14 mouse cellular contexts compared by ENCODE assay signal in genomic region chr11:109884801-109885200, GRCm38 (mm10). TPM values are rescaled to one million over a fixed set of nuclear protein-coding genes. Genes with fewer than 3 reads are reported as not detected.
DNase-seq lines count a peak whose midpoint lies in the region; ATAC-seq and TF ChIP-seq lines count a peak whose summit lies in the region.
"Had no signal": no experiment of that assay in that cellular context is flagged by ENCODE, and none has a peak within 500 bp of the region (broad histone marks: within the 10 kb centered on the region; RNA-seq: fewer than 3 reads in every experiment).

No protein-coding gene starts in this region.

- H3K27ac ChIP-seq in kidney, adult 2 months (ENCODE audit: insufficient read depth, low read depth, low read length), result peak overlapping the region; percentile 8; the same call in 1 of the 2 replicates
- no peak overlapping the region for H3K27ac ChIP-seq in kidney, embryonic 16.5 days (ENCODE audit: low read length)
- H3K27ac ChIP-seq in forebrain, embryonic 16.5 days (ENCODE audit: low read length), result no peak overlapping the region
- H3K27ac ChIP-seq: hindbrain, embryonic 12.5 days; macrophage had no signal

- no peaks in the 10 kb centered on the region for H3K4me1 ChIP-seq in kidney, adult 2 months (ENCODE audit: control insufficient read depth, insufficient read depth, low read length)
- peaks cover 3% of the 10 kb centered on the region; the same call in 1 of the 2 replicates for H3K4me1 ChIP-seq in kidney, embryonic 16.5 days (ENCODE audit: insufficient read depth, low read length)
- no peaks in the 10 kb centered on the region for H3K4me1 ChIP-seq in forebrain, embryonic 16.5 days (replicated peaks; ENCODE audit: control insufficient read depth, insufficient read depth, low read length)
- H3K4me1 ChIP-seq: hindbrain, embryonic 12.5 days had no signal

- H3K9me3 ChIP-seq in kidney, embryonic 16.5 days (ENCODE audit: low read length), result peaks cover 3% of the 10 kb centered on the region; the same call in 1 of the 2 replicates
- no peaks in the 10 kb centered on the region for H3K9me3 ChIP-seq in forebrain, embryonic 16.5 days (ENCODE audit: control insufficient read depth, low read length)
- H3K9me3 ChIP-seq: hindbrain, embryonic 12.5 days had no signal

- H3K4me3 ChIP-seq in kidney, adult 2 months (ENCODE audit: insufficient read depth, low read depth, low read length), result no peak overlapping the region
- no peak overlapping the region for H3K4me3 ChIP-seq in kidney, embryonic 16.5 days (ENCODE audit: low read length)
- no peak overlapping the region for H3K4me3 ChIP-seq in forebrain, embryonic 16.5 days (replicated peaks; ENCODE audit: low read length)
- H3K4me3 ChIP-seq: hindbrain, embryonic 12.5 days had no signal

- no peaks in the 10 kb centered on the region for H3K36me3 ChIP-seq in kidney, adult 2 months (ENCODE audit: control insufficient read depth, insufficient read depth, low read length)
- H3K36me3 ChIP-seq in kidney, embryonic 16.5 days (ENCODE audit: insufficient read depth, low read length), result no peaks in the 10 kb centered on the region
- H3K36me3 ChIP-seq in forebrain, embryonic 16.5 days (ENCODE audit: control insufficient read depth, insufficient read depth), result no peaks in the 10 kb centered on the region
- H3K36me3 ChIP-seq: hindbrain, embryonic 12.5 days had no signal

- H3K27me3 ChIP-seq in kidney, adult 2 months (replicated peaks; ENCODE audit: control insufficient read depth, insufficient read depth, low read length), result no peaks in the 10 kb centered on the region
- no peaks in the 10 kb centered on the region for H3K27me3 ChIP-seq in kidney, embryonic 16.5 days (ENCODE audit: insufficient read depth, low read length)
- H3K27me3 ChIP-seq in forebrain, embryonic 16.5 days (replicated peaks; ENCODE audit: control insufficient read depth, insufficient read depth, low read length), result no peaks in the 10 kb centered on the region
- H3K27me3 ChIP-seq: hindbrain, embryonic 12.5 days had no signal

- intact Hi-C loops in heart, postnatal 25 days (cut with DNase I), result loop anchor here (5.0 kb wide), 1 partner anchor 212 kb away; the partner anchor contains the start of gene Abca8a

- WGBS in kidney, adult 2 months, result 67% methylated on average over 4 of the region's 4 CpGs
- WGBS in kidney, embryonic 16.5 days, result 45% methylated on average over 4 of the region's 4 CpGs
- WGBS in forebrain, embryonic 16.5 days, result 91% methylated on average over 4 of the region's 4 CpGs

- peak; percentile 75 for DNase-seq in kidney, adult 2 months
- peak; percentile 36 for DNase-seq in fibroblast of lung, adult 2 months (ENCODE audit: low read depth)
- DNase-seq in heart, postnatal 25 days (ENCODE audit: low spot score), result peak; percentile 73
- DNase-seq in lung, postnatal 36 days, result peak; percentile 79
- no peak for DNase-seq in cerebellum, postnatal 25 days
- DNase-seq: right cerebral cortex, postnatal 25 days had no signal

- no peak for TF ChIP-seq POLR2A in kidney, adult 2 months (IDR thresholded peaks at IDR 0.05; ENCODE audit: low read depth, low read length)

- no peak for ATAC-seq in kidney, embryonic 16.5 days (ENCODE audit: low FRiP score, low TSS enrichment)
- no peak for ATAC-seq in granulocyte monocyte progenitor cell, adult 5-6 weeks (replicated peaks; ENCODE audit: poor library complexity, severe bottlenecking)
- no peak for ATAC-seq in forebrain, embryonic 16.5 days
- ATAC-seq: forebrain, embryonic 14.5 days had no signal

- H3K9ac ChIP-seq in kidney, embryonic 16.5 days (replicated peaks; ENCODE audit: low read length), result no peak overlapping the region
- H3K9ac ChIP-seq in forebrain, embryonic 16.5 days (replicated peaks; ENCODE audit: low read depth, low read length), result no peak overlapping the region
- H3K9ac ChIP-seq: hindbrain, embryonic 12.5 days had no signal

- no peak overlapping the region for H3K4me2 ChIP-seq in kidney, embryonic 16.5 days (replicated peaks; ENCODE audit: low read depth, low read length)
- H3K4me2 ChIP-seq in forebrain, embryonic 16.5 days (ENCODE audit: low read length), result no peak overlapping the region
- H3K4me2 ChIP-seq: hindbrain, embryonic 12.5 days had no signal

- TF ChIP-seq CTCF in kidney, adult 2 months (conservative IDR thresholded peaks at IDR 0.05; ENCODE audit: insufficient read depth, insufficient read length, low read depth, low read length), result no peak

RNA-seq across cellular contexts. Expression of gene 1700012B07Rik, which starts 57.0 kb away (rescaled TPM):
- 0.07 TPM in 1 of 2 replicates, not detected in the other for polyA plus RNA-seq in kidney, adult 2 months (2012; rRNA removed)
- not detected in 2 replicates for polyA plus RNA-seq in kidney, embryonic 16.5 days (2015; fragmentation: Nextera tagmentation; extraction: Ambion mirVana)
- total RNA-seq in heart, postnatal 25 days (2021), result not detected
- total RNA-seq in granulocyte monocyte progenitor cell, adult 5-6 weeks (2014; fragmentation: Nextera tagmentation), result not detected in 2 replicates
- not detected in 2 replicates for total RNA-seq in granulocyte monocyte progenitor cell, adult 5-6 weeks (2017)
- polyA plus RNA-seq in forebrain, embryonic 16.5 days (2015; fragmentation: Nextera tagmentation; extraction: Ambion mirVana), result not detected in 2 replicates
- total RNA-seq: left cerebral cortex, adult 18-20 months had no signal
- polyA plus RNA-seq: cortical plate, adult 2 months; forebrain, embryonic 14.5 days; hindbrain, embryonic 12.5 days; macrophage had no signal

Comparison
In these comparisons a context has a peak if more than half of its experiments do, and no peak if none do; other contexts are left out.
1. DNase-seq: peak in kidney, adult 2 months (single experiment), fibroblast of lung, adult 2 months (single experiment), heart, postnatal 25 days (single experiment) and lung, postnatal 36 days (single experiment); none in cerebellum, postnatal 25 days (0 of 2).